Mouse (Mus musculus) layer of hippocampus, adult 2 months (tissue): ENCODE data around the gene Ager. TPM values are rescaled to one million over a fixed set of nuclear protein-coding genes. Genes with fewer than 3 reads are reported as not detected.
A peak's percentile ranks its signal among the peaks of the same experiment; 100 is the strongest.

Experiments used
- DNase-seq, 2 experiments: peaks; one replicate each; pipeline ENCODE4 v3.0.0; 2022; ENCODE audit warnings: low spot score in 2 of 2
- H3K27ac ChIP-seq: fragments of 200-600 bp; 2 replicates; pipeline ENCODE4 v1.8.1; 2022
- H3K4me3 ChIP-seq: fragments of 200-600 bp; 2 replicates; pipeline ENCODE4 v1.8.1; 2022; ENCODE audit warnings: mild to moderate bottlenecking
- CTCF ChIP-seq: fragments of 200-600 bp; conservative IDR thresholded peaks from 2 replicates; pipeline ENCODE4 v1.8.1; 2022; ENCODE audit warnings: antibody characterized with exemption, mild to moderate bottlenecking, moderate library complexity
- total RNA-seq, 2 experiments: library from RNA; stranded (reverse); gene quantifications; 2 replicates each; pipeline ENCODE4 v1.2.3; 2021

The Ager gene
- total RNA-seq, 2 experiments from 2014 or later, result 0.79 to 0.83 TPM

DNA sequence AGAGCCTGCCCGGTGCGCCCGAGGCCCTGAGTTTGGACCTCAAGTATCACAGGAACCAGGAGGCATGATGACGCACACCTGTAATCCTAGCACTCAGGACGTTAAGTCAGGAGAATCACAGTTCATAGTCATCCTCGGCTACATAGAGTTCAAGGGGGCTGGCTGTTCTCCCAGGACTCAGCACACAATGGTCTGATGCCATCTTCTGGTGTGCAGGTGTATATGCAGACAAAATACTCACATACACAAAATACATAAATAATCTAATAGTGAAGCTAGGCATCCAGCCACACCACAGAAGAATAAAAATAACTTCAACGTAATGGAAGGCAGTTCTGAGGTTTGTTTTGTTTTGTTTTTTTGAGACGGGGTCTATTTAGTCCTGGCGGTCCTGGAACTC lies 25.5 kb downstream of the Ager start:
- H3K4me3 ChIP-seq, result no peak overlapping the region
- no peak for DNase-seq
- TF ChIP-seq CTCF, result peak; percentile 63
- no peak overlapping the region for H3K27ac ChIP-seq

DNA sequence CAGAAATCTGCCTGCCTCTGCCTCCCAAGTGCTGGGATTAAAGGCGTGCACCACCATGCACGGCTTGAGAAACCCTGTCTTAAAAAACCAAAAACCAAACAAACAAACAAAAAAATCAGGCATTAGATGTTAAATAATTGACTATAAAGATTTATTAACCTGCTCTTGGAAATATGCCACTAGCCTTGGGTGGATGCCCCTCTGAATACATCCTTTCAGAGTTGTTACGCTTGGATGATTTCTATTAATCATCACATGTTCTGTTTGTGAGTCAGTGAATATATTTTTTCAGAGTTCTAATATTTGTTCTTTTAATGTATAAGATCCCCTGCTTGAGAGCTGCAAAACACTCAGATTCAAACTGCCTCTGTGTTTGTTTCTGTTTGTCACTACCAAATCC lies 27.3 kb downstream of the Ager start:
- Histone ChIP-seq H3K4me3 (no peak overlapping the region), H3K27ac (no peak overlapping the region)
- no peak for TF ChIP-seq CTCF
- no peak for DNase-seq

DNA sequence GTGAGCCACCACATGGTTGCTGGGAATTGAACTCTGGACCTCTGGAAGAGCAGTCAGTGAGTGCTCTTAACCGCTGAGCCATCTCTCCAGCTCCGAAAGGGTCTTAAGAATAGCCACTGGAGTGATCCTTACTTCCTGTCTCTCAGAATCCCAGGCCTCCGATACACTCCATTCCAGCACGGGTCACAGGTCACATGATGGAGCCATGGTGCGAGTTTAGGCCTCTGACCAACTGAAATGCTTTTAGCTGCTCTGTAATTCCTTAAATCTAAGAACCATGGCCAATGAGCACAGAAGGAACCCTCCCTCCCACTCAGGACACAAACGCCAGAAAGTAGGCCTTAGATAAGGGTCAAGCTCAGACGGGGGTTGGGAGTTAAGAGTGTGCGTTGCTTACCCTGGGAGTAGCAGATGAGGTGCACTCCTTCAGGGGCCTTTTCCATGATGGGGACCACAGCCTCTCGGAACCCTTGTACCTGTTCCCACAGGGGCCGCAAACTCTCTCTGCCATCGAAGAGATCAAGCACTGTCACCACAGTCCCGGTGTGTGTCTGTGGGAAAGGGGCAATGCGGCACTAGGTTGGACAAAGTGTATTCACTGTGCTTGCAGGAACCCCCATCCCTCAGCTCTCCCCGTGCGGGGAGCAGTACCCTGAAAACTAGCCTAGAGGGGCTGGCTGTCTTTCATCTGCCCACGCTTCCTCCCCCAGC lies 28.6 kb downstream of the Ager start:
- H3K27ac ChIP-seq, result peak overlapping the region; percentile 99
- peak overlapping the region; percentile 67 for H3K4me3 ChIP-seq
- TF ChIP-seq CTCF, result no peak
- DNase-seq, result no peak

DNA sequence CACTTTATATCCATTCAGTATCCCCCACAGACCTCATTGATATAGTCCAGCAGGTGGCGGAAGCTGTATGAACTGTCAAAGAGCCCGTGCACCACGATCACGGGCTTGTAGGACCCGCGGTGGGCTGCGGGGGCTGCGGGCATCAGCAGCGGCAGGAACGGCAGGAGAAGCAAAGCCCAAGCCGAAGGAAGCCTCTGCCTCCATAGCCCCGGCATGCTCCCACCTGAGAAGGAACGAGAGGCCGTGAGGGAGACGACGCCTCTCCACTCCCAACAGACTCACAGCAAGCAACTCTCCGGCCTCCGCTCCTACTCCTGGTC lies 29.1 kb downstream of the Ager start:
- TF ChIP-seq CTCF, result peak; percentile 71
- Histone ChIP-seq H3K4me3 (peak overlapping the region; percentile 67), H3K27ac (peak overlapping the region; percentile 99)
- no peak for DNase-seq

DNA sequence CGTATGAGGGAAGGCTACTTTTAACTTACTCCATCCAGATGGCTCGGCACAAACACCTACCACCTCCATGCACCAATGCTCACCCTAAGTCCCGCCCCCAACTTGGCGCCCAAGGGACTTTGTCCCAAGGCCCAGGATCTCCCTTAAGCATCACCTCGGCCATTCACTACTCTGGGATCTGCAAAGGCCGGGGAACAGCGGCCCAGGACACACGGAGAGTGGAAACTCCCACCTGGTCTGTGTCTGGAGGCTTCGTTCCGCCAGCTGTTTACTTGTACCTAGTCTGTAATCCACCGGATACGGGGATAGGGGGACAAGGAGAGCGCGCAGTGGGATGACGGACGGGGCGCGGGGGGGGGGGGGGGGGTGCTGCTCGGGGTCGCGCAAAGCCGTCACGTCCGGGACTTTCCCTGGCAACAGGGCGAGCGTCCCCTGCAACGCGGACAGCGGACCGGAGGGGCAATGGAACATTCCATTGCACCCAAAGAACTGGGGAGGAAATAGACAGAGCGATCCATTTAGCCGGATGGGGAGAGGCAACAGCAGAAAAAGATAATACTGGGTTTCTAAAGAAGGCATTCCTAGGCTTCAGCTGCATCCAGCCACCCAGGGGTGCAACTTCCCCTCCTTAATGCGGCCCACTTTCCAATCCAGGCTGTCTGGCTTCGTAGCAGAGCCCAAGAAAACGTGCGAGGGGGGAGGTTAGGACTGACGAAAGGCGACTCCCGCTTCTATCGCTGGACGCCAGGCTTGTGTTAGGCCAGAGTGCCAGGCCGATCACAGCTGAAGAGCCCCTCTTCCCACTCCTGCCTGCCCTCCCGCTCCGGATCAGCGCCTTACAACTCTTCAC lies 29.7 kb downstream of the Ager start:
- Histone ChIP-seq H3K27ac (peak overlapping the region; percentile 99), H3K4me3 (peak overlapping the region; percentile 67)
- TF ChIP-seq CTCF, result no peak
- DNase-seq, result peak; percentile 87 to 92

DNA sequence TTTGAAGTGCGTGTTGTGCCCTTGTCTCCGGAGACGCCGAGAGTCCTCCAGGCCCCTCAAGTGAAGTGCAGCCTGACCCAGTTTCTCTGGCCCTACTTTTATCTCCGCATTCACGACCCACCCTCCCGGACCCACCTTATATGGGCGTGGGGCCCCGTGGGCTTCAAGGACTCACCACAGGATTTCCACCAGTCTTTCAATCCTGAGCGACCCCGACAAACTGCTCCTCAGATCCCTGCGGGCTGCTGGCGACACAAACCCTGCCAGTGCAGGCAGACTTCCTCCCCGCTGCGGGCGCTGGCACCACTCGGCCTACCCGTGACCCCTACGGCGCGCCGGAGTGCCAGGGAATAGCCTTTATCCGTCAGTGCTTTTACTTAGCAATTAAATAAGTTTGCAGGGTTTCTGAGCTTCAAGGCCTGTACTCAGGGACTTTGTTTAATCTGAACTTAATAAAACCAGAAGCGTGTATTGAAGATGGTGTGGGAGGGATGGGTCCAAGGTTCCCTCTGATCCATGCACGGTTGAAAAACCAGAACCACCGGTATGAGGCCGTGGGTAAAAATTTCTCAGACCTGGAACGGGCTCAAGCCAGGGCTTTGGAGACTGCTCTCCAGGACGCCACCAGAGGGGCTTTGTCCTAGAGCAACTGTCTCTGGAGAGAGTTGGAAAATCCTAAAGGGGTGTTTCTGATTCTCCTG lies 30.4 kb downstream of the Ager start, which contains the start of gene Ppt2:
Gene Ppt2, minus strand, starts transcription at position 568 of the 701 bp plus-strand sequence.
- Histone ChIP-seq H3K27ac (peak within 1 kb of the TSS; percentile 99), H3K4me3 (peak within 1 kb of the TSS; percentile 67)
- DNase-seq, result no peak
- no peak for TF ChIP-seq CTCF

DNA sequence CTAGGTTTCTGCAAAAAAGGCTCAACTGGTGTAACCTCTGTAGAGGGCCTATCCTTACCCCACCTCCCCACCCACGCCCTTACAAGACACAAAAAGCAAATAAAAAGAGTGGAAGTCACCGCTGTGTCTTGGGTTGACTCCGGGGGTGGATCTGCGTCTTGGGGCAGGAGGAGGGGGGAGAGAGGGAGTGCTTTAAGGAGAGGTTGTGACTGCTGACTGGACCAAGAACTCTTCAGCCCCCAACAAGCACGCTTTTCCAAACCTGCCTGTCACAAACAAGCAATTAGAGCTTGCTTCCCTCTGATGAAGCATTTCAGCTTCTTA lies 30.9 kb downstream of the Ager start:
- peak overlapping the region; percentile 67 for H3K4me3 ChIP-seq
- no peak for TF ChIP-seq CTCF
- peak overlapping the region; percentile 99 for H3K27ac ChIP-seq
- no peak for DNase-seq

DNA sequence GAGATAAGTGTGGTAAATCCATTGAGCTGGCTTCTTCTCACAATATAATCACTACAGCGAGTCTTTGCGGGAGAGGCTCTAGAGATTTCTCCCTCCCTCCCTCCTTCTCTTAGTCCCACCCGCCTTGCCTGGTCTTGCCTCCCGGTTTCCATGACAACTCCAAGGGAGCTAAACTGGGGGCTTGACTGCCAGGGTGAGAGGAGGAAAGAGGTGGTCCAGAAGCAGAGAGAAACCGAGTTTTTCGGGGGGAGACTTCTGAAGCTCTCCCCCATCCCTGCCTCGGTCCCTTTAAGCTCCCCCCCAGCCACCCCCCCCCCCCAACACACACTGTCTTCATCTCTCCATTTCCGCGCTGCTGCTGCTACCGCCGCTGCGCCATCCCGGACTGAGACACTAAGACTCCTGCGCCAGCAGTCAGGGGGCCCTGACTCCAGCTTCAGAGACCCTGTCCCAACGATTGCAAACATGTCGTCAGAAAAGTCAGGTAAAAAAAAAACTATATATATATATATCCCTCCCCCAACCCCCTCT lies 31.6 kb downstream of the Ager start, which contains the start of gene Prrt1:
Gene Prrt1, plus strand, starts transcription at position 313 of the 531 bp plus-strand sequence.
- TF ChIP-seq CTCF, result no peak
- Histone ChIP-seq H3K27ac (peak within 1 kb of the TSS; percentile 99), H3K4me3 (peak within 1 kb of the TSS; percentile 67)
- peak; percentile 66 to 90 for DNase-seq

DNA sequence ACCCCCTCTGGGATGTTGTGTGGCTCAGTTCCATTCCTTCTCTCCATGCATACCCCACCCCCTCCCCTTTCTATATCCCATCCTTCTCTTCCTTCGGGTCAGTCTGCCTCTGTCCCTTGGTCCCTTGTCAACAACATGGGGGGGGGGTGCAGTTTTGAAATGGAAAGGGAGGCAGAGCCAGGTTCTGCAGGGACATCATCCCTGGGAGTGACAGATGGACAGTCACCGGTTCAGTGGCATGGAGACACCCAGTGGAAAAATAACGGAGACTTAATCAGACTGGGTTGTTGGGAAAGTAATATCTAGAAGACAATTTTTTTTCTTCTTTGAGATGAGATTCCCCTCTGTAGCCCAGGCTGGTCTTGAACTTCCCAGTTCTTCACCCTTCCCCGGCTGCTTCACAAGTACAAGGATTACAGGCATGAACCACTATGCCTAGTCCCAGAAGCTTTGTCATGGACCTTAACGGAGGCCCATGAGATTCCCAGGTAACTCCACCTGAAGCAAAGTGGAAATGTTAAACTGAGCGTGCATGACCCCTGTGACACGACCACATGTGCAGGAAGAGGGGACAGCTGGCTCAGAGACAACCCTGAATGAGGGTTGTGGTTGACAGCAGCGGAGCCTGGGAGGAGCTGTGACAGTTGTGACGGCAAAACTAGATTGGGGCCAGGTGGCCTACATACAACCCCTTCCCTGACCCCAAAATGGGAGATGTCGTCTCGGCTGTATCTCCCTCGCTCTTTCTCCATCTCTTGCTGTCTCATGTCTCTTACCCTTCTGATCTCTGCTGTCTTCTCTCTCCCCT lies 32.3 kb downstream of the Ager start:
- no peak for TF ChIP-seq CTCF
- peak overlapping the region; percentile 67 for H3K4me3 ChIP-seq
- DNase-seq, result no peak
- peak overlapping the region; percentile 99 for H3K27ac ChIP-seq

DNA sequence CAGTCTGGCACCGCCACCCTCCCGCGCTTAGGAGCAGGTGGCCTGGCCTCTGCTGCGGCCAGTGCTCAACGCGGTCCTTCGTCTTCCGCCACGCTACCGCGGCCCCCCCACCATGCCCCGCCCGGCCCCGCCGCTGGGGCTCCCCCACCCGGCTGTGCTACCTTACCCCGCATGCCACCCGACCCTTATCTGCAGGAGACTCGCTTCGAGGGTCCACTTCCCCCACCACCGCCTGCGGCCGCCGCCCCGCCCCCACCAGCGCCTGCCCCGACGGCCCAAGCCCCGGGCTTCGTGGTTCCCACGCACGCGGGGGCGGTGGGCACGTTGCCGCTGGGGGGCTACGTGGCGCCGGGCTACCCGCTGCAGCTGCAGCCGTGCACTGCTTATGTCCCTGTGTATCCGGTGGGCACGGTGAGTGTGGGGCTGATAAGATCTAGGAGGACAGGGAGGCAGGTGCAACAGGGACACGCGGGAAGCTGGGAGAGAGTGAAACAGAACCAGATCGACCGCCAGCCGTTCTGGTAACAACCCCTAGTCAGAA lies 33.2 kb downstream of the Ager start:
- TF ChIP-seq CTCF, result no peak
- Histone ChIP-seq H3K4me3 (peak overlapping the region; percentile 67), H3K27ac (peak overlapping the region; percentile 99)
- no peak for DNase-seq

DNA sequence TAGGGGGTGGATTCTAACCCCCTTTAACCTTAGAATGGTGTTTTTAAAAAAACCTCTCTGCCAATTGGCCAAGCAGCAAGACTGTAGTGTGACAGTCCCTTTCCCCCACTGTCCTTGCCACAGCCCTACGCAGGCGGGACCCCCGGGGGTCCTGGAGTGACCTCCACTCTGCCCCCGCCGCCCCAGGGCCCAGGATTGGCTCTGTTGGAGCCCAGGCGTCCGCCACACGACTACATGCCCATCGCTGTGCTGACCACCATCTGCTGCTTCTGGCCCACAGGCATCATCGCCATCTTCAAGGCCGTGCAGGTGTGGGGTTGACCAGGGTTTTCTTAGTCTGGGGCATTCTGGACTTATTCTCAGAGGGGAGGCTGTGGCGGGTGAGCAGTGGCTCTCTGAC lies 34.0 kb downstream of the Ager start:
- DNase-seq, result no peak
- TF ChIP-seq CTCF, result no peak
- H3K27ac ChIP-seq, result peak overlapping the region; percentile 99
- peak overlapping the region; percentile 67 for H3K4me3 ChIP-seq

DNA sequence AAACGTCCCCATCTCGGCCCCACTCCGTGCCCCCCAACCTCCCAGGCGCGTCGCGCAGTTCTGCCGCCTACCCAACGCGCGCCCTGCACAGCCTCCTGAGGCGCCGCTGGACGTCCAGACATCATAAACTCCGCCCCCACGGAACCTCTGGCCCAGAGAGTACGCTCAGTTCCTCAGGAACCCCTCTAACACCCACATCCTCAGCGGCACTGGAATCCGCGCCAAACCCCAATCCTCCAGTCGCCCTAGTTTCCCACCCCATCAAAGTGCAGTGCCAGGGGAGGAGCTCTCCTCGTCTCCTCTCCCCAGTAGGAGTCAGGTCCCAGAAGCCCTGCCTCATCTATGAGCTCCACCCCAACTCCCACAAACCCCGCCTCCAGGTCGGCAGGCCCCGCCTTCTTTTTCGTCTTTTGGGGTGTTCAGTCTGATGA lies 34.6 kb downstream of the Ager start:
- Histone ChIP-seq H3K4me3 (peak overlapping the region; percentile 67), H3K27ac (peak overlapping the region; percentile 99)
- TF ChIP-seq CTCF, result no peak
- DNase-seq, result peak; percentile 87 to 94
